Mouse (Mus musculus) spleen, adult 2 months (tissue): ENCODE results near the gene Lig1. TPM values are rescaled to one million over a fixed set of nuclear protein-coding genes. Genes with fewer than 3 reads are reported as not detected.

Experiments
- DNase-seq, 2 experiments: peaks; one replicate each; pipeline versions ENCODE4 v3.0.0 to v3.0.0-alpha.2; 2012 to 2021; ENCODE audit warnings: low spot score in 2 of 2, low read depth in 1 of 2
- H3K27ac ChIP-seq: fragments of 200-500 bp; 2 replicates; pipeline ENCODE4 v1.5.1; 2012; ENCODE audit warnings: low read length, inconsistent platforms; ENCODE audit not compliant: insufficient read depth
- H3K27me3 ChIP-seq: fragments of 200-500 bp; 2 replicates; pipeline ENCODE4 v1.6.1; 2012; ENCODE audit warnings: mild to moderate bottlenecking, moderate library complexity, low read length, inconsistent platforms; ENCODE audit not compliant: control insufficient read depth, insufficient read depth
- H3K36me3 ChIP-seq: fragments of 200-500 bp; 2 replicates; pipeline ENCODE4 v1.6.1; 2012; ENCODE audit warnings: mild to moderate bottlenecking, low read length, inconsistent platforms; ENCODE audit not compliant: control insufficient read depth, insufficient read depth
- H3K4me1 ChIP-seq: fragments of 200-500 bp; 2 replicates; pipeline ENCODE4 v1.6.1; 2011; ENCODE audit warnings: inconsistent platforms; ENCODE audit not compliant: control insufficient read depth, insufficient read depth, insufficient read length
- H3K4me3 ChIP-seq: fragments of 200-500 bp; 2 replicates; pipeline ENCODE4 v1.5.1; 2011; ENCODE audit warnings: mild to moderate bottlenecking, inconsistent platforms; ENCODE audit not compliant: insufficient read depth, insufficient read length; ENCODE audit errors: extremely low read depth
- CTCF ChIP-seq: fragments of 200-500 bp; IDR thresholded peaks from 2 replicates; pipeline ENCODE4 v1.5.1; 2011; ENCODE audit warnings: mild to moderate bottlenecking, inconsistent platforms; ENCODE audit not compliant: insufficient read depth, insufficient read length, insufficient replicate concordance; ENCODE audit errors: extremely low read depth
- POLR2A ChIP-seq: fragments of 200-500 bp; IDR thresholded peaks from 2 replicates; pipeline ENCODE4 v1.6.1; 2011; ENCODE audit warnings: low read depth, low read length, inconsistent platforms
- WGBS: fragments of 180-500 bp; shearing (Covaris S2); methylation state at CpG from one replicate; pipeline ENCODE4 v1.1.7; 2018; 5-methylcytosine and 5-hydroxymethylcytosine counted together
- polyA plus RNA-seq: library from polyadenylated mRNA; depleted of rRNA; stranded (reverse); fragments of >200 nt; gene quantifications from 2 replicates; pipeline ENCODE4 v1.2.3, GENCODE M21; 2012

Gene Lig1
- polyA plus RNA-seq, 1 experiment: 9.3 TPM

DNA sequence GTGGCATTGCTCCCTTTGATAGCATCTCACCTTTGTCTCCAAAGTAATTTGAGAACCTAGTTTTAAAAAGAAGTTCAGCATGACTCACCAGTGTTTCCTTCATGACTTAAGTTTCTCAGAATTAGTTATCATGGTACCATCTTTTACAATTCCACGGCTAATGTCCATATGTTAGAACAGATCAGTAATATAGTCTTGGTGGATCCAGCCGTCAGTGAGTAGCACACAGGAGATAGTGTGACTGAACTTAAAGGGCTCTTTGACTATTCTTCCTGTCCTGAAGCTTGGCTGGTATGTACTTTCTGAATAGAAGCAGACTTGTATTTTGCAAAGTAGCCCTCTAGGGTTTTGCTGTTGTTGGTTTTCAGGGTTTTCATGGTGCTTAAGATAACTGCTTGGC, 32.3 kb downstream of the Lig1 start:
- Histone ChIP-seq H3K27me3 (no peaks in the 10 kb centered on the region), H3K4me1 (no peaks in the 10 kb centered on the region), H3K27ac (no peak overlapping the region), H3K36me3 (peaks cover 7% of the 10 kb centered on the region), H3K4me3 (no peak overlapping the region)
- WGBS: 85% methylated on average over 2 of the region's 2 CpGs
- DNase-seq: no peak
- TF ChIP-seq CTCF (no peak), POLR2A (no peak)

DNA sequence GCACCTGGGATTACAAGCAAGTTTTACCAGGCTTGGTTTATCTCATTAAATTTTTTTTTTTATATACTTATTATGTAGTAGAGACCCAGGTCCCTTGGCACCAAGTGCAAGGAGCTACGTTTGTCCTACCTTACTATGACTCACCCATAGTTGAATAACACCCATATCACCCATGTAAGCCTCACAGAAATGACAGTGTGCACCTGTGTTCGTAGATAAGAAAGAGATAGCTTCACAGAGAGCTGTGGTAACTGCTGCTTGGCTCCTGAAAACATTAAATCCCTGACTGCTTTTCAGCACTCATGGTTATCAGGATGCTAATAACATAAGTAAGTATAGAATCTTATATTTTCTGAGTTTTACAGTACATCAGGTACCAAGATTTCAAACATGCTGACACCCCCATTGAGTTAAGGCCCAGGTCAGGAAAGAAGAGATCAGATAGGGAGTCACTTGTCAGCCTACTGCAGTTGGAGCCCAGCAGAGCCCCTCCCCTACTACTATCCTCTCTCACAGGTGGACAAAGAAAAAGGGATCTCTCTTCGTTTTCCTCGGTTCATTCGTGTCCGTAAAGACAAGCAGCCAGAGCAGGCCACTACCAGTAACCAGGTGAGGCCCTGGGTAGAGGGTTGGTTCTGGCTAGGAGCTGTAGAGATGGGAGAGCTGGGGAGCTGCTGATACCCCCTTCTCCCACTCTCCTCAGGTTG, 33.6 kb downstream of the Lig1 start:
- Histone ChIP-seq H3K4me3 (no peak overlapping the region), H3K4me1 (no peaks in the 10 kb centered on the region), H3K27ac (no peak overlapping the region), H3K36me3 (peaks cover 7% of the 10 kb centered on the region), H3K27me3 (no peaks in the 10 kb centered on the region)
- TF ChIP-seq POLR2A: no peak
- no peak for TF ChIP-seq CTCF
- WGBS: 90% methylated on average over 6 of the region's 6 CpGs
- no peak for DNase-seq

DNA sequence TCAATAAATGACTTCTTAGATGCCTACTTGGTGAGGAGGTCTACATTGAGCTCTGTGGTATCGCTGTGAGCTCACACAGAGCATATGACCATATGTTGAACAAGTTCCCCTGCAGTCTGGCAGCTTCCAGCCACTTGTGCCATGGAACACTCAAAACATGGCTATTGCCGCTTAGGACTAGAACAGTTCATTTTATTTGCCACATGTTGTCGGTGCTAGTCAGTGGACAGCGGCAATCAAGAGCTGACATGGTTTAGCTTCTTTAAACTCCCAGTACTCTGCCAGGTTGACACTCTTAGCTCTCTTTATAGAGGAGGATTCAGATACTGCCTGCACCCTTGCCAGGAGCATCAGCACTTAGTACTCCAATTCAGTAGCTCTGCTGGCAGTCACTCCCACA, 34.3 kb downstream of the Lig1 start:
- no peak for TF ChIP-seq CTCF
- no peak for TF ChIP-seq POLR2A
- Histone ChIP-seq H3K4me1 (no peaks in the 10 kb centered on the region), H3K27ac (no peak overlapping the region), H3K4me3 (no peak overlapping the region), H3K36me3 (peaks cover 7% of the 10 kb centered on the region), H3K27me3 (no peaks in the 10 kb centered on the region)
- no peak for DNase-seq
- 99% methylated on average over 4 of the region's 4 CpGs for WGBS

DNA sequence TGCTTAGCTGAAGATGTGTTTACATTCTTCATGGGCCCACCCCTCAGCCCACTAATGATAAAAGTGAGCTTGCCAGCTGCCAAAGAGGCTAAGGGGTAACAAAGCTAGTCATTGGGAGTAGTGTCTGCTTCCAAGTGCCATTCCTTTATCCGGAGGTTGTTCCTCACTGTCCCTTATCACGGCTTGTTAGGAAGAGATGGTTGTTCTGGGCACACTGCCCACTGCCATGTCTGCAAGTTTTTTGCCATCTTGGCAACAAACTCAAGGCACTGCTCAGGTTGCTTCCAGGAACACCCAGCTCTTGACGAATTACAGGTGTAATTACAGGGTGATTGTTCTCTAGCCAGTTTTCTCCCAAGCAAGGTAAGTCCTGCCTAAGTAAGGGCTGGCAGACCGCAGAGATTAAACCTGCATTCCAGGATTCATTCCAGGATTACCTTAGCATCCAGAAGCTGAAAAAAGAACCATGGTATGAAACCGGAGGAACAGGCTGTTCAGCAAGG, 37.1 kb downstream of the Lig1 start:
- Histone ChIP-seq H3K36me3 (peaks cover 3% of the 10 kb centered on the region; the same call in 1 of the 2 replicates), H3K27ac (no peak overlapping the region), H3K4me1 (no peaks in the 10 kb centered on the region), H3K4me3 (no peak overlapping the region), H3K27me3 (no peaks in the 10 kb centered on the region)
- DNase-seq: no peak
- TF ChIP-seq POLR2A (no peak), CTCF (no peak)
- WGBS: 93% methylated on average over 5 of the region's 5 CpGs

DNA sequence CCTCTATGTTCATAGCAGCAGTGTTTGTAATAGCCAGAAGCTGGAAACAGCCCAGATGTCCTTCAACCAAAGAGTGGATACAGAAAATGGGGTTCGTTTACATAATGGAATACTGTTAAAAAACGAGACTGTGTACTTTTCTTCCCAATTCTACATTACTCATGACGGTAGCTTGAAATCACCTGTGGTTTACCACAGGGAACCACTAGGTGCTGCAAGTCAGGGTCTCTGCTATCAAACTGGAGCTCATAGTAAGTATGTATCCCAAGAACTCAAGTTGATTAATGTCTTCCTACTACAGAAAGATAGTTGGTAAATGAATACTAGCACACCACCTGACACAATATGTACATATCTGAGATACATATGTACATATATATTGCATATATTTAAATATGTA, 44.3 kb downstream of the Lig1 start:
- 31% methylated on average over 3 of the region's 3 CpGs for WGBS

DNA sequence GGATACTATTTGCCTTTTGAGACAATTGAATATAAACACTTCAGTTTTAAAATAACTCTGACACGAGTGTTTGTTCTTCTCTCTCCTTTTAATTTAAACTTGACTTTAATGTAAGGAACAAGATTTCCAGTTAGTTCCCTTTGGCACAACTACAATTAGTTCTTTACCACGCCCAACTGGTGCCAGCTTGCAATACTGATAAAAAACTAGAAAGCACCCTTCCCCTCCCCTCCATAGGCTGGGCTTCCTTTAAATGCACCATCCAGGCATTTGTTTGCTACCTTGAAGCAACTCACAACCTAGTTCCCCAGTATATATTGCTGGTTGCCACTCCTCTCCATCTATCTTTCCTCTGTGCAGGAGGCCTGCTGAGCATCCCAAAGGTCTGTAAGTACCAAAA, 47.2 kb downstream of the Lig1 start, which contains the start of gene Pla2g4c:
Gene Pla2g4c, plus strand, starts transcription at position 340 of the 400 bp plus-strand sequence.
- Histone ChIP-seq H3K4me1 (no peaks in the 10 kb centered on the region), H3K36me3 (no peaks in the 10 kb centered on the region), H3K4me3 (no peak within 1 kb of the TSS), H3K27ac (no peak within 1 kb of the TSS), H3K27me3 (no peaks in the 10 kb centered on the region)
- DNase-seq: no peak
- WGBS: 75% methylated on average over 2 of the region's 2 CpGs
- TF ChIP-seq POLR2A (no peak), CTCF (no peak)

More for the DNA sequence above, 44.3 kb downstream of the Lig1 start:
- TF ChIP-seq POLR2A (no peak), CTCF (no peak)
- Histone ChIP-seq H3K27ac (no peak overlapping the region), H3K36me3 (no peaks in the 10 kb centered on the region), H3K4me3 (no peak overlapping the region), H3K27me3 (no peaks in the 10 kb centered on the region), H3K4me1 (no peaks in the 10 kb centered on the region)
- DNase-seq: no peak

DNA sequence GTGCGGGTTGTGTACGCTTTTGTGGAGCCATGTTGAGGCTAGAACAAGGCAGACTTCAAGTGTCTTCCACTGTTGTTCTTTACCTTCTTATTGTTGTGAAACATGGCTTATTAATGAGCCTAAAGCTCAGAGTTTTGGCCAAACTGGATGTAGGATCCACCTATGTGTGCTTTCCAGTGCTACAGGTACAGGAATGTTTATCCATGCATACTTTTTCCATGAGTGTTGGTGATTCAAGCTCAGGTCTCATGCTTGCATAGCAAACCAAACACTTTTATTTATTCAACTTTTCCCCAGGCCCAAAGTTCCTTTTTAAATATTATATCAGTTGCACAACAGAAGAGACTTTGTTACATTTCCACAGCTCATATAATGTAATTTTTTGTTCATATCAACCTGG, 53.5 kb downstream of the Lig1 start:
- no peak overlapping the region for H3K4me3 ChIP-seq
- no peaks in the 10 kb centered on the region for H3K36me3 ChIP-seq
- H3K27me3 ChIP-seq: no peaks in the 10 kb centered on the region
- no peaks in the 10 kb centered on the region for H3K4me1 ChIP-seq
- no peak overlapping the region for H3K27ac ChIP-seq
- WGBS: 97% methylated on average over 2 of the region's 2 CpGs
- TF ChIP-seq CTCF (no peak), POLR2A (no peak)
- no peak for DNase-seq
